Mouse (Mus musculus): ENCODE data around the gene Fbxw16.
"Not testable (repeated sequence)": the region's sequence is repeated elsewhere in the genome, so short reads cannot be mapped to it uniquely, and the experiment has no call there.

The Fbxw16 gene

GRCm38 (mm10) chr9:109449040-109449439 is at the start of gene Fbxw16:
Gene Fbxw16 (minus strand): TSS chr9:109449140.
- no peak for DNase-seq

GRCm38 (mm10) chr9:109495775-109496174 is 46.8 kb upstream of the Fbxw16 start, which contains the start of gene Fbxw19:
Gene Fbxw19 (minus strand): TSS chr9:109495875.
- DNase-seq = not testable (repeated sequence)

GRCm38 (mm10) chr9:109432956-109433355 is 16.0 kb downstream of the Fbxw16 start:
- no peak for DNase-seq

- DNase-seq = not testable (repeated sequence)
These were observed 44.7 kb downstream of the Fbxw16 start, which contains the start of gene Fbxw22 for GRCm38 (mm10) chr9:109404196-109404595. Gene Fbxw22 (minus strand): TSS chr9:109404296.

Data from right cerebral cortex, adult 18-20 months (tissue).